Mouse (Mus musculus): ENCODE data around the gene Ect2. TPM values are rescaled to one million over a fixed set of nuclear protein-coding genes. Genes with fewer than 3 reads are reported as not detected.

The Ect2 gene
- polyA plus RNA-seq, 1 experiment = 62.2 TPM

DNA sequence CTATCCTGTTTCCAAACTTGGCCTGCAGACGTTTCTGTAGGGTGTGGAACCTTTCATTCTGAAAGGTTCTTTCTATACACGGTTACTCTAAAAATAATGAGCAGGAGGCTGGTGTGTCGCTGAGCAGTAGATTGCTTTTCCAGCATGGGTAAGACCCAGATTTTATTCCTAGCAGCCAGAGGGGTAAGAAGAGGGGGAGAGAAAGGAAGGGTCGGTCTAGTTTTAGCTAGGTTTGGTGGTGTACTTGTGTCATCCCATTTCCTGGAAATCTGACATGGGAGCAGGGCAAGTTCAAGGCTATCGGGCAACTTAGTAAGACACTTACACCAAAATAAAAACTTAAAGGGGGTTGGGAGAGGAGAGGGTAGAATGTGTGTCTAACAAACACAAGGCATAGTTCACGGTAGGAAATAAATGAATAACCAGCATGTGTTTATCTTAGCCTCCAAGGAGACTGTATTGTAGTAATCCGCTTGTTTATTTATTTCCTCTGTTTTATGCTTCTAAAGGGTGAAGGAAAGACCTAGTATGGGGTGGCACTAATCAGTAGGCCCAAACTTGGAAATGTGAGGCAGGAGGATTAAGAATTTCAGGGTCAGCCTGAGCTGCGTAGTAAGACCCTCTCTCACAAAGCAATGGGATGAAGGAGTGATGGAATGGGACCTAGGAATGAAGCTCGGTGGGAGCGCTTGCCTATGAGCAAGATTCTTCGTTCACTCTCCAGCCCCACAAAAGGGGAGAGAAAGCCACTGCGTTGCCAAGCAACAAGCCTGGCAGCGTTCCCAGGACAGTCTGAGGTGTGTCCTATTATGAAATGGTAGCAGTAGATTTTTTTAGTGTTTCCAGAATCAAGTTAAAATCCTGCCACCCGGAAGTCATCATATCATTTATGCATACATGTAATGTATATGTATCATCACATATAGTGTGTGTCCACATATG, 35.9 kb upstream of the Ect2 start:
- no peak for TF ChIP-seq CTCF (IDR thresholded peaks at IDR 0.05; ENCODE audit: borderline replicate concordance, insufficient read depth, low read length)
- no peak for TF ChIP-seq POLR2A (IDR thresholded peaks at IDR 0.05; ENCODE audit: low read depth, low read length)
- Histone ChIP-seq H3K4me3 (ENCODE audit: insufficient read depth, low read length) (no peak overlapping the region), H3K4me1 (ENCODE audit: control insufficient read depth, insufficient read depth, low read length) (no peaks in the 10 kb centered on the region; the same call in 1 of the 2 replicates), H3K27ac (ENCODE audit: insufficient read depth, low read length) (no peak overlapping the region)

DNA sequence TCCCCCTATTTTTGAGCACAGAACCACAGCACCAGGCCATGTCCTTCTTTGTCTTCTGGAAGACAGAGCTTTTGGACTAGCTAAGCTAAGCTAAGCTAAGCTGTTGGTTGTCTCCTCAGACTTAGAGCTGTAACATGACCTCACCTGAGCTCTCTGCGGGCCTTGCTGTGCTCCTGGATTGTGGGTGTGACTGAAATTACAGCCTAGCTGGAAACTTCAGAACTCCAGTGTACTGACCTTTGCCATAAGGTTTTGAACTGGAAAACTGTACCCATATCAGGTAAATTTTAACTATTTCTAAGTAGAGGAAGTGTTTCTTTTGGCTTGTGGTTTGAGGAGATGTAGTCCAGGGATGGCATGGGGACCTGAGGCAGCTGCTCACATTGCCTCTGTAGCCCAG, 34.7 kb upstream of the Ect2 start:
- TF ChIP-seq CTCF (IDR thresholded peaks at IDR 0.05; ENCODE audit: borderline replicate concordance, insufficient read depth, low read length) (no peak), POLR2A (IDR thresholded peaks at IDR 0.05; ENCODE audit: low read depth, low read length) (no peak)

DNA sequence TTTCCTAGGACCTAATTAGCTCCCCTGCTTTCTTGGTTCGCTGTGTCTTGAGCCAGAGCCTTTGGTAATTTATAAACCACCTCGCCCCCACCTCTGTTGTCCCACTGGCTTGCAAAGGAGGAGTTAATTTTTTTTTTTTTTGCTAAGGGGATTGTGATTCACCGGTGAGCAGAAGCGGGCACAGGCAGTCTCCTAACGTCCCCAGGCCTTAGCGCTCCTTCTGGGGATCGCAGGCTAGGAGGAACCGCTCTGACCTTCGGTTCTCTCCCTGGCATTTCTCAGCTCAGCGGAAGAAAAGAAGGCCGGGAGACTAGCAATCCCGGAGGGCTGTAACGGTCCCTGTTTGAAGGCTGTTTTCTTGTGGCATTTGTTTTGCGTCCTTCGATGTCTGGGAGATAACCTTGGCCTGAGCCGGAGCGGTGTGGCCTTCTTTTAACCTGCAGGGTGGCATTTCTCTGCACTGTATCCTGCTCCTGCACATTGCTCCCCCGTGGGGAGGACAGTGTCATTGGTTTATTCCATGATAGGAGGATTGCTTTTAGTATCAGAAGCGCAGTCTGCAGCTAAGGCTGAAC, 30.0 kb upstream of the Ect2 start:
- Histone ChIP-seq H3K4me3 (ENCODE audit: insufficient read depth, low read length) (peak overlapping the region; percentile 54), H3K27ac (ENCODE audit: insufficient read depth, low read length) (no peak overlapping the region), H3K4me1 (ENCODE audit: control insufficient read depth, insufficient read depth, low read length) (no peaks in the 10 kb centered on the region)
- no peak for TF ChIP-seq CTCF (IDR thresholded peaks at IDR 0.05; ENCODE audit: borderline replicate concordance, insufficient read depth, low read length)
- no peak for TF ChIP-seq POLR2A (IDR thresholded peaks at IDR 0.05; ENCODE audit: low read depth, low read length)

More for the DNA sequence above, 34.7 kb upstream of the Ect2 start:
- no peak overlapping the region for H3K4me3 ChIP-seq (ENCODE audit: insufficient read depth, low read length)
- no peaks in the 10 kb centered on the region for H3K4me1 ChIP-seq (ENCODE audit: control insufficient read depth, insufficient read depth, low read length)
- no peak overlapping the region for H3K27ac ChIP-seq (ENCODE audit: insufficient read depth, low read length)

DNA sequence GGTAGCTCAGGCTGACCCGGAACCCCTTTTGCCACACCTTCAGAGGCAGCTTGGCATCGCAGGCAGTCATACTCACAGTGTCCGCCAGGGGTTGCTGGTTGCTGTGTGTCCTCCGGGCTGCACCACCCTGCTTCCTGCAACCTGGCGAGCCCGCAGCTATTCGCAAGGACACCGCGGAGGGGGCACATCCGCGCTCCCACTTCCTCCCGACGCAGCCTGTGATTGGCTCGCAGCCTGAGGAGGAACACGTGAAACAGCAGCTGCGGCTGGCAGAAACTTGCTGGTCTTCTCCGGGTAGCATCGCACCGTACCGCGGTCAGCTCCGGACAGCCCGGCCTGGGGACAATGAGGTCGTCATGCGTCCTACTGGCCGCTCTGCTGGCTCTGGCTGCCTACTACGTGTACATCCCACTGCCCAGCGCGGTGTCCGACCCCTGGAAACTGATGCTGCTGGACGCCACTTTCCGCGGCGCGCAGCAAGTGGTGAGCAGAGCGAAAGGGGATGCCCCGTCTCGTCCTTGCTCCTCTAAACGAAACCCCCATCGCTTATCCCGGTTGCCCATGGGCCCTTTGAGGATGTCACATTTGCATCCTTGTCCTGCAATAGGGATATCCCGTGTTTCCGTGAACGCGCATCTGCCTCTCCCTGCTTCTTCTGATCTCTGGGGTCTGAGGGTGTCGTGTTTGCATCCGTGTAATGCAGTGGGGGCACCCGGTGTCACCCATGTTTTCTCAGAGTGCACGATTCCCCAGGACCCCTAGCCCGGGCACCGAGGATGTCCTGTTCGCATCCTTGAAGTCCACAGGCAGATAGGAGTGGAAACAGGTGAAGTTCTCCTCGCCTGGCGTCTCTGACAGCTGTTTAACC, 29.3 kb upstream of the Ect2 start, which contains the start of gene Nceh1:
TSS of gene Nceh1 (plus strand) at position 233 of the 868 bp plus-strand sequence.
- H3K4me1 ChIP-seq (ENCODE audit: control insufficient read depth, insufficient read depth, low read length) = no peaks in the 10 kb centered on the region
- TF ChIP-seq CTCF (IDR thresholded peaks at IDR 0.05; ENCODE audit: borderline replicate concordance, insufficient read depth, low read length) (peak; percentile 96), POLR2A (IDR thresholded peaks at IDR 0.05; ENCODE audit: low read depth, low read length) (peak; percentile 82)
- peak within 1 kb of the TSS; percentile 54 for H3K4me3 ChIP-seq (ENCODE audit: insufficient read depth, low read length)
- H3K27ac ChIP-seq (ENCODE audit: insufficient read depth, low read length) = no peak within 1 kb of the TSS

DNA sequence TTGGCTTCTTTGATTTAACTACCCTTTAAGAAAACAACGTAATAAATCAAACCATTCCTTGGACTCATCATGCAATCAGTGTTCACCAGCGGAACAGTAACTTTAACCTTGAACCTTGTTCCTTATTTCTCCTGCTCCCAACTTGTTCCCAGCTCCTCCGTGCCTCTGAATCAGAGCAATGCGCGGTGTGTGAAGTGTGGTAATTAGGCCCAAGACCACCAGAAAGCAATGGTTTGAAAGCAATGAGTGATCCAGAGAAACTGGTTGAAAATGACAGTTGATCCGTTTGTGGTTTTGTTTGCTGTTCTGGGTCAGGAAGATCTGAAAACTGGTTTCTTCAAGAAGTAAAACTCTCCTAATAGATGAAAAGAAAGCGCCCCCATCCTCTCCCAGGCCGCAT, 26.0 kb upstream of the Ect2 start:
- Histone ChIP-seq H3K4me1 (ENCODE audit: control insufficient read depth, insufficient read depth, low read length) (no peaks in the 10 kb centered on the region), H3K27ac (ENCODE audit: insufficient read depth, low read length) (no peak overlapping the region), H3K4me3 (ENCODE audit: insufficient read depth, low read length) (no peak overlapping the region)
- TF ChIP-seq CTCF (IDR thresholded peaks at IDR 0.05; ENCODE audit: borderline replicate concordance, insufficient read depth, low read length) (no peak), POLR2A (IDR thresholded peaks at IDR 0.05; ENCODE audit: low read depth, low read length) (no peak)

DNA sequence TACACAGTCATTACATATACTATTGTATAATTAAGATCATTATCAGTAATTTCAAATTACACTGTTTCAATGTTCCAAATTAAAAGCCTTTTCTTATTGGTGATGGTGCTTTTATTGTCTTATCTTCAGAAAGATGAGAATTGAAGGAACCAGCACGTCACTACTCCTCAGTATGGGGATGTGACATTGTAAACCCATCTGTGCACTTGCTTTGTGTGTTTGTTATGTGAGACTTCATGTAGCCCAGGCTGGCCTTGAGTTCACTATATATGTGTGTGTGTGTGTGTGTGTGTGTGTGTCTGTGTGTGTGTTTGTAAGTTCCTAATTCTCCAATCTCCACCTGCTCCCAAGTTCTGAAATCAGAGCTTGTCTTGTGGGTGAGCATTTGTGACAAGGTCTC, 16.6 kb upstream of the Ect2 start:
- no peak overlapping the region for H3K4me3 ChIP-seq (ENCODE audit: insufficient read depth, low read length)
- TF ChIP-seq CTCF (IDR thresholded peaks at IDR 0.05; ENCODE audit: borderline replicate concordance, insufficient read depth, low read length) = no peak
- TF ChIP-seq POLR2A (IDR thresholded peaks at IDR 0.05; ENCODE audit: low read depth, low read length) = no peak
- no peak overlapping the region for H3K27ac ChIP-seq (ENCODE audit: insufficient read depth, low read length)
- no peaks in the 10 kb centered on the region for H3K4me1 ChIP-seq (ENCODE audit: control insufficient read depth, insufficient read depth, low read length)

DNA sequence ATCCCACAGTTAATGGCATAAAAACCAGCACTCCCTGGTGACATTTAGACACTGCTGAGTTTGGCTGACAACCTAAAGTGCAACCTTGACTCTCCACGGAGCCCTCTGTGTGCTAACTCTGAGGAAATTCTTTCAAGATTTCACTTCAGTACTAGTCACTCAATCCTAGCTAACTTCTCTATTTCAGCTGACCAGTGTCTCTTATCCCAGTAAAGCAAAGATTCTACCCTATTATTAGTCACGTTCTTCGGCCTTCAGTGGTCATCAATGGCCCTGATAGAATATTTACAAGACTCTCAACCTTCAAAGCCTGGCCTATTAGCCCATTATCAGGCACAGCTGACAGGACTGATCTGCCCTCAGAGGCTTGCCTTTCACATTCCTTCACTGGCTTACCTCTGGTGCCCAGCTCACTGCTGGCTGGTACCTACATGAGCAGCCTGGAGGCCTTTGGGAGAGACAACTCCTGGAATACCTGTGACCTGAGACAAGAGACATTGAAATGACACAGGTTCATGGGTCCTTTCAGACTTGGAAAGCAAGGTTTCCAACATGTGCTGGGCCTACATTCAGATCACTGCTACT, 11.9 kb upstream of the Ect2 start:
- Histone ChIP-seq H3K27ac (ENCODE audit: insufficient read depth, low read length) (no peak overlapping the region), H3K4me1 (ENCODE audit: control insufficient read depth, insufficient read depth, low read length) (no peaks in the 10 kb centered on the region), H3K4me3 (ENCODE audit: insufficient read depth, low read length) (no peak overlapping the region)
- TF ChIP-seq CTCF (IDR thresholded peaks at IDR 0.05; ENCODE audit: borderline replicate concordance, insufficient read depth, low read length) (no peak), POLR2A (IDR thresholded peaks at IDR 0.05; ENCODE audit: low read depth, low read length) (no peak)

DNA sequence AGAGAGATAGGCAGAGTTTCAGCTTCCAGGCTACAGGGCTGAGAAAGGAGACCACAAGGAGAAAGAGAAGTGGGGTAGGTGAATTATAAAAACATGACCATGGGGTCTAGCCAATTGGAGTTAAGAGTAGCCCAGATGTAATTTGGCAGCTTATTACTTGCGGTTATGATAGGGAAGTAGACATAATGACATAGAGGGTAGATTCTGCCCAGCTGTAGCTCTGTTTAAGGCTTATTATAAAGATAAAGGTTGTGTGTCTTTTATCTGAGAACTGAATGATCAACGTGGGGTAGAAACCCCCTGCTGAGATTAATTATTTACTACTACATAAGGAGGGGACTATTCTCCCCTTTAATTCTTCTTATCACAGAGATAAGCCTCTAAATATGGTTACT, 8.7 kb upstream of the Ect2 start:
- no peak overlapping the region for H3K27ac ChIP-seq (ENCODE audit: insufficient read depth, low read length)
- no peak overlapping the region for H3K4me3 ChIP-seq (ENCODE audit: insufficient read depth, low read length)
- no peaks in the 10 kb centered on the region for H3K4me1 ChIP-seq (ENCODE audit: control insufficient read depth, insufficient read depth, low read length)
- TF ChIP-seq POLR2A (IDR thresholded peaks at IDR 0.05; ENCODE audit: low read depth, low read length) (no peak), CTCF (IDR thresholded peaks at IDR 0.05; ENCODE audit: borderline replicate concordance, insufficient read depth, low read length) (no peak)
